Mouse (Mus musculus): ENCODE results near the gene Mettl1. TPM values are rescaled to one million over a fixed set of nuclear protein-coding genes. Genes with fewer than 3 reads are reported as not detected.

The Mettl1 gene
- polyA plus RNA-seq, 1 experiment from 2014 or later: 54.3 TPM

DNA sequence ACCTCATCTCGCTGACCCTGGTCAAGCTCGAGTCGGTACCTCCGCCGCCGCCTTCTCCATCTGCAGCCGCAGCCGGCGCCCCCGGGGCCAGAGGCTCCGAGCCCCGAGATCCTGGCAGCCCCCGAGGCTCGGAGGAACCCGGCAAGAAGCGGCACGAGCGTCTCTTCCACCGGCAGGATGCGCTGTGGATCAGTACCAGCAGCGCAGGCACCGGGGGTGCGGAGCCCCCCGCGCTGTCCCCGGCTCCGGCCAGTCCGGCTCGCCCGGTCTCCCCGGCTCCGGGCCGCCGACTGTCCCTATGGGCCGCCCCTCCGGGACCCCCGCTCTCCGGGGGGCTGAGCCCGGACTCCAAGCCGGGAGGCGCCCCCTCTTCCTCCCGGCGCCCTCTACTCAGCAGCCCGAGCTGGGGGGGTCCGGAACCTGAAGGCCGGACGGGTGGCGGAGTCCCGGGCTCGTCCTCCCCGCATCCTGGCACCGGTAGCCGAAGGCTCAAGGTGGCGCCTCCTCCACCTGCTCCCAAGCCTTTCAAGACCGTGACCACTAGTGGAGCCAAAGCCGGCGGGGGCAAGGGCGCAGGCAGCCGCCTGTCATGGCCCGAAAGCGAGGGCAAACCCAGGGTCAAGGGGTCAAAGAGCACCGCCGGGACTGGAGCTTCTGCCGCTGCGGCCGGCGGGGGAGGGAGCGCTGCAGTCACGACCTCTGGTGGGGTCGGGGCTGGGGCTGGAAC lies 38.6 kb downstream of the Mettl1 start:
- Histone ChIP-seq H3K4me1 (peaks cover 47% of the 10 kb centered on the region), H3K9ac (peak overlapping the region; percentile 13; the same call in 1 of the 2 replicates), H3K27ac (no peak overlapping the region), H3K27me3 (replicated peaks) (peaks cover 73% of the 10 kb centered on the region), H3K9me3 (no peaks in the 10 kb centered on the region), H3K36me3 (no peaks in the 10 kb centered on the region), H3K4me2 (peak overlapping the region; percentile 93), H3K4me3 (replicated peaks) (peak overlapping the region; percentile 50)
- ATAC-seq (ENCODE audit: insufficient read depth, low FRiP score, low read depth): no peak
- 7% methylated on average over 64 of the region's 70 CpGs for WGBS

GRCm38 (mm10) chr10:127080901-127081780 lies 39.9 kb downstream of the Mettl1 start:
- Histone ChIP-seq H3K4me3 (replicated peaks) (peak overlapping the region; percentile 24), H3K36me3 (no peaks in the 10 kb centered on the region), H3K4me2 (peak overlapping the region; percentile 50), H3K27ac (no peak overlapping the region), H3K4me1 (peaks cover 47% of the 10 kb centered on the region), H3K27me3 (replicated peaks) (peaks cover 64% of the 10 kb centered on the region), H3K9me3 (no peaks in the 10 kb centered on the region), H3K9ac (no peak overlapping the region)
- no peak for ATAC-seq (ENCODE audit: insufficient read depth, low FRiP score, low read depth)
- 9% methylated on average over 48 of the region's 48 CpGs for WGBS

DNA sequence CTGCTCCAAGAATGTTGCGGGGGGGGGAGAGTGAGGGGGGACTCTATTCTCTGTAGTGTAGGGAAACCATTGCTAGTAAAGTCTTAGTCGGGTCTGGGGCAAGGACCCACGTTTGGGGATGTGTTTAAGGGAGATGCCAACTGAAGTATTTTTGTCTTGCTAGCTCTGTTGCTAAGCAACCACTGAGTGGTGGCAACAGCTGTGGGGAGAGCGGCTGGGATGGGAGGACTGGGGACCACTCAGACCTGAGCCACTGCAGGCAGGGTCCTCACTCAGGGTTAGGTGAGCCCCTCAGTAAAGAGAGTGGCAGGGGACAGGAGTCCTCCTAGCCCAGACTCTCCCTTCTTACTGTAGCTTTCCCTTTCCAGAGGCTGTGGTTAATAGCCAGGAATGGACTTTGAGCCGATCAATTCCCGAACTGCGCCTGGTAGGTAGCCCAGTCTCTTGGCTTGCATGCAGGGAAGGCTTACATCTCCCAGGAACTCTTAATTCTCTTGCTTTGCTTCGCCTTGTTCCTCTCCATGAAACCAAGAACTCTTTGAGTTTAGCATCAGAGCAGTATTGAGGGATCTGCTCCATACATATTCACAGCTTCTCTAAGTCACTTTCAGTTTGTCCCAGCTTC lies 40.9 kb downstream of the Mettl1 start:
- peaks cover 47% of the 10 kb centered on the region for H3K4me1 ChIP-seq
- peak overlapping the region; percentile 50; the same call in 1 of the 2 replicates for H3K4me2 ChIP-seq
- H3K27ac ChIP-seq: no peak overlapping the region
- WGBS: 26% methylated on average over 8 of the region's 8 CpGs
- peaks cover 60% of the 10 kb centered on the region for H3K27me3 ChIP-seq (replicated peaks)
- no peaks in the 10 kb centered on the region for H3K36me3 ChIP-seq
- H3K4me3 ChIP-seq (replicated peaks): no peak overlapping the region
- H3K9me3 ChIP-seq: no peaks in the 10 kb centered on the region
- H3K9ac ChIP-seq: no peak overlapping the region
- no peak for ATAC-seq (ENCODE audit: insufficient read depth, low FRiP score, low read depth)

DNA sequence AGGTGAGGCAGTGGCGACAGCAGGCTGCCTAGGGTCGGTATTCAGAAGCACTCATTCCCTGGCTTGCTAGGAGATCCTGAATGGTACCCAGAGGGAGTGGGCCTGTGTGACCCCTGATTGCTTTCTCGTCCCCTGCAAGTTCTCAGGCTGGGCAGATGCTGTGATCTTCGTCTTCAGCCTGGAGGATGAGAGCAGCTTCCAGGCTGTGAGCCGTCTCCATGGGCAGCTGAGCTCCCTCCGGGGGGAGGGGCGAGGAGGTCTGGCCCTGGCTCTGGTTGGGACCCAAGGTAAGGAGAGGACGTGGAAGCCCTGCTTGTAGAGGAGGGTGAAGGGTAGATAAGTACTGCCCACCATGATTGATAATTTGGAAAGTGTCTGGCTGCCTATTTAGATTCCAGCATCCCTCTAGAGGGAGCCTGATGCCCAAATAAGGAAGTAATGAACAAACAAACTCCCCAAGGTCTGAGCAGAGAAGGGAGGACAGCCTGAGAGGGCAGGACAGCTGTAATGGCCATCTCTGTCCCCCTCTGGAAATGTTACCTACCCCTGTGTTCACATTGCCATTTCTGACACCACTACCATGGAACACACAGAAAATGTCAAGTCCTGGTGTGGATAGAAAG lies 42.2 kb downstream of the Mettl1 start:
- Histone ChIP-seq H3K4me1 (peaks cover 40% of the 10 kb centered on the region), H3K27ac (no peak overlapping the region), H3K36me3 (no peaks in the 10 kb centered on the region), H3K27me3 (replicated peaks) (peaks cover 60% of the 10 kb centered on the region), H3K4me2 (no peak overlapping the region), H3K9ac (no peak overlapping the region), H3K9me3 (no peaks in the 10 kb centered on the region), H3K4me3 (replicated peaks) (no peak overlapping the region)
- WGBS: 35% methylated on average over 8 of the region's 8 CpGs
- ATAC-seq (ENCODE audit: insufficient read depth, low FRiP score, low read depth): no peak

DNA sequence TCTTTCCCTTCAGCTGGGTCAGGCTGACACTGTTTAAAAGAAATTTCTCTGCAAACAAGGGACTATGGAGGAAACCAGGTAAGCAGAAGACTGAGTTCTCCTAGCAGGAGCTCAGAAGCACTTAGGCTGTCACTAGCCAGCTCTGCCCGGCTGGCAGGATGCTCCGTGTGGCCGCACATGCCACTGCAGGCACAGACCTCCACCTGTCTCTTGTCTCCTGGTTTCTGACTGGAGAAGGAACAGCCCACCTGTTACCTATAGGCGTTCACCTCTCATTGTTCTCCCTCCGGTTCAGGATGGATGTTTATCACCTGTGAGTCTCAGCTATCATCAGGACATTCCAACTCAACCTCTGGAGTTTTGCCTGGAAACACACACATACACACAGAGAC lies 42.7 kb downstream of the Mettl1 start:
- Histone ChIP-seq H3K27ac (no peak overlapping the region), H3K36me3 (no peaks in the 10 kb centered on the region), H3K4me1 (peaks cover 38% of the 10 kb centered on the region), H3K4me2 (no peak overlapping the region), H3K4me3 (replicated peaks) (no peak overlapping the region), H3K9ac (no peak overlapping the region), H3K27me3 (replicated peaks) (peaks cover 56% of the 10 kb centered on the region), H3K9me3 (no peaks in the 10 kb centered on the region)
- no peak for ATAC-seq (ENCODE audit: insufficient read depth, low FRiP score, low read depth)
- 49% methylated on average over 5 of the region's 5 CpGs for WGBS

DNA sequence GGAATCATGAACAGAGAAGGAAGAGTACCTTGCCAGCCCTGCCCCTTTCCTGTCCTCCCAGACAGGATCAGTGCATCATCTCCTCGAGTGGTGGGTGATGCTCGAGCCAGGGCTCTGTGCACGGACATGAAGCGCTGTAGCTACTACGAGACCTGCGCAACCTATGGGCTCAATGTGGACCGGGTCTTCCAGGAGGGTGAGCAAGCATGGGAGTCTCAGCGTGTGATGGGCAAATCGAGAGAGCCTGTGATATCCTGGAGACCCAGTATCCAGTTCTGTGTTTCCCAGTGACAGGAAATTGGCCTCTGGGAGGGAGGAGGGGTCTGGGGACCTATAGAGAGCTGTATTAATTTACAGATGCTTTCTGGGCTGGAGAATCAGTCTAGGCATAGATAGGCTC lies 43.8 kb downstream of the Mettl1 start:
- no peak for ATAC-seq (ENCODE audit: insufficient read depth, low FRiP score, low read depth)
- Histone ChIP-seq H3K36me3 (no peaks in the 10 kb centered on the region), H3K4me1 (peaks cover 26% of the 10 kb centered on the region), H3K4me2 (no peak overlapping the region), H3K27ac (no peak overlapping the region), H3K27me3 (replicated peaks) (peaks cover 56% of the 10 kb centered on the region), H3K9ac (no peak overlapping the region), H3K4me3 (replicated peaks) (no peak overlapping the region), H3K9me3 (no peaks in the 10 kb centered on the region)
- 80% methylated on average over 9 of the region's 9 CpGs for WGBS

DNA sequence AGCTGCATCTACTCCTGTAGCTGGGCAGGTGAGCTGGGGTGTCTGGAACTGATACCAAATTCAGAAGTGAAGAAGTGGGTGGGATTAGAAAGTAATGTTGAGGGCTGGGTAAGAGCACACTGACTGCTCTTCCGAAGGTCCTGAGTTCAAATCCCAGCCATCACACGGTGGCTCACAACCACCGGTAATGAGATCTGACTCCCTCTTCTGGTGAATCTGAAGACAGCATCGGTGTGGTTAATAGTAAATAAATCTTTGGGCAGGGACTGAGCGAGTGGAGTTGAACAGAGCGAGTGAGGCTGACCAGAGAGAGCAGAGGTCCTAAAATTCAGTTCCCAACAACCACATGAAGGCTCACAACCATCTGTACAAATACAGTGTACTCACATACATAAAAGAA lies 44.4 kb downstream of the Mettl1 start:
- no peak for ATAC-seq (ENCODE audit: insufficient read depth, low FRiP score, low read depth)
- WGBS: 63% methylated on average over 6 of the region's 6 CpGs
- Histone ChIP-seq H3K4me1 (peaks cover 21% of the 10 kb centered on the region), H3K36me3 (no peaks in the 10 kb centered on the region), H3K27ac (no peak overlapping the region), H3K4me3 (replicated peaks) (no peak overlapping the region), H3K4me2 (no peak overlapping the region), H3K9ac (no peak overlapping the region), H3K27me3 (replicated peaks) (peaks cover 56% of the 10 kb centered on the region), H3K9me3 (no peaks in the 10 kb centered on the region)

DNA sequence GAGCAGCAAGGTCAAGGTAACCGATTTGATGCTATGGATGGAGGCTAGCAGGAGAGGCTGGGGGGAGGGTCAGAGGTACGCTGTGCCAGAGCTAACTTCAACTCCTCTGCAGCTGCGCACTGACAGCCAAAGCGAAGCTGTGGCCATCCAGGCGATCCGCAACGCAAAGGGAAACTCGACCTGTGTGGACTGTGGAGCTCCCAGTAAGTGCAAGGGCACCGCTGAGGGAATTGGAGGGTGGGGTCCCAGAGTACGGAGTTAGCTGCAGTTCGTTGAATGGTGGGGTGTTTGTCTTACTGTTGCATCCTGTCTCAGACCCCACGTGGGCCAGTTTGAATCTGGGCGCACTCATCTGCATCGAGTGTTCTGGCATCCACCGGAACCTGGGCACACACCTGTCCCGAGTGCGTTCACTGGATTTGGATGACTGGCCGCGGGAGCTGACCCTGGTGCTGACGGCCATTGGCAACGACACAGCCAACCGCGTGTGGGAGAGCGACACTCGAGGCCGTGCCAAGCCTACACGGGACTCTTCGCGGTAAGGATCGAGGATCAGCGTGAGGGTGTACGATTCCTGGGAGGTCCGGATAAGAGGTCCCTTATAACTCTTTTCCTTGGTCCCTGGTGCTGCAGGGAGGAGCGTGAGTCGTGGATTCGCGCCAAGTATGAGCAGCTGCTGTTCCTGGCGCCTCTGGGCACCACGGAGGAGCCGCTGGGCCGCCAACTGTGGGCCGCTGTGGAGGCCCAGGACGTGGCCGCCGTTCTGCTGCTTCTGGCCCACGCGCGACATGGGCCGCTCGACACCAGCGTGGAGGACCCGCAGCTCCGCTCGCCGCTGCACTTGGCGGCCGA lies 49.6 kb downstream of the Mettl1 start:
- H3K4me2 ChIP-seq: peak overlapping the region; percentile 49
- 0 out of 2 replicates have a peak, but pooled peaks cover 3% of the 10 kb centered on the region for H3K36me3 ChIP-seq
- H3K9me3 ChIP-seq: no peaks in the 10 kb centered on the region
- H3K27me3 ChIP-seq (replicated peaks): peaks cover 56% of the 10 kb centered on the region
- no peak for ATAC-seq (ENCODE audit: insufficient read depth, low FRiP score, low read depth)
- peaks cover 15% of the 10 kb centered on the region for H3K4me1 ChIP-seq
- peak overlapping the region; percentile 28 for H3K4me3 ChIP-seq (replicated peaks)
- H3K27ac ChIP-seq: no peak overlapping the region
- no peak overlapping the region for H3K9ac ChIP-seq
- 14% methylated on average over 57 of the region's 57 CpGs for WGBS

GRCm38 (mm10) chr10:127091507-127092396 lies 50.5 kb downstream of the Mettl1 start:
- Histone ChIP-seq H3K4me1 (peaks cover 15% of the 10 kb centered on the region), H3K4me3 (replicated peaks) (peak overlapping the region; percentile 28)

DNA sequence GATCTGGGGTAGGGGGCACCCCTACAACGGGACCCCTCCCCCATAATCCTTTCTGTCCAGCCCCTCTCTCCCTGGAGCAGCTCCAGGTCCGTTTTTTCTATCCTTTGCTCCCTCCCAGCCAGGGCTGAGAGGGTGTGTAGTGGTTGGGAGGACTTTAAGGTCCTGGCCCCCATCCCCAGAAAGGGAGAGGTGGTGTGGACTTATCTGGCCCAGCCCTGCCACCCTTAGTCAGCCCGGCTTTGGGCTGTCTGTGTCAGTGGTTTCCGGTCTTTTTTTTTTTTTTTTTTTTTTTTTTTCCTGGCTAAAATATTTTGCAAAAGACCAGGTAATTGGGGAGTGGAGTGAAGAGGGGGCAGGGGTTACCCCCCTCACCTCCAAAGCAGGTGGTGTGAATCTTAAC lies 51.5 kb downstream of the Mettl1 start:
- peaks cover 15% of the 10 kb centered on the region for H3K4me1 ChIP-seq
- 0 out of 2 replicates have a peak, but pooled peaks cover 9% of the 10 kb centered on the region for H3K36me3 ChIP-seq
- ATAC-seq (ENCODE audit: insufficient read depth, low FRiP score, low read depth): no peak
- no peaks in the 10 kb centered on the region for H3K9me3 ChIP-seq
- no peak overlapping the region for H3K4me2 ChIP-seq
- peaks cover 52% of the 10 kb centered on the region for H3K27me3 ChIP-seq (replicated peaks)
- WGBS: 45% methylated on average over 4 of the region's 4 CpGs
- H3K27ac ChIP-seq: no peak overlapping the region
- no peak overlapping the region for H3K4me3 ChIP-seq (replicated peaks)
- H3K9ac ChIP-seq: no peak overlapping the region

More at GRCm38 (mm10) chr10:127091507-127092396, 50.5 kb downstream of the Mettl1 start:
- Histone ChIP-seq H3K36me3 (0 out of 2 replicates have a peak, but pooled peaks cover 3% of the 10 kb centered on the region), H3K27ac (no peak overlapping the region), H3K9me3 (no peaks in the 10 kb centered on the region), H3K9ac (no peak overlapping the region), H3K4me2 (peak overlapping the region; percentile 49), H3K27me3 (replicated peaks) (peaks cover 56% of the 10 kb centered on the region)
- 14% methylated on average over 48 of the region's 51 CpGs for WGBS
- ATAC-seq (ENCODE audit: insufficient read depth, low FRiP score, low read depth): peak; percentile 16; the same call in 1 of the 2 replicates

Measured in stomach, embryonic 15.5 days (tissue).